Mouse (Mus musculus) ES-Bruce4 (cell line): Measurements from ENCODE around the gene Spata21.

Source experiments
- CTCF ChIP-seq: IDR thresholded peaks from one replicate; pipeline ENCODE4 v1.8.1; 2011; ENCODE audit warnings: low read depth, low read length
- POLR2A ChIP-seq: IDR thresholded peaks from one replicate; pipeline ENCODE4 v1.8.1; 2011; ENCODE audit warnings: low read length; ENCODE audit not compliant: insufficient read depth

DNA sequence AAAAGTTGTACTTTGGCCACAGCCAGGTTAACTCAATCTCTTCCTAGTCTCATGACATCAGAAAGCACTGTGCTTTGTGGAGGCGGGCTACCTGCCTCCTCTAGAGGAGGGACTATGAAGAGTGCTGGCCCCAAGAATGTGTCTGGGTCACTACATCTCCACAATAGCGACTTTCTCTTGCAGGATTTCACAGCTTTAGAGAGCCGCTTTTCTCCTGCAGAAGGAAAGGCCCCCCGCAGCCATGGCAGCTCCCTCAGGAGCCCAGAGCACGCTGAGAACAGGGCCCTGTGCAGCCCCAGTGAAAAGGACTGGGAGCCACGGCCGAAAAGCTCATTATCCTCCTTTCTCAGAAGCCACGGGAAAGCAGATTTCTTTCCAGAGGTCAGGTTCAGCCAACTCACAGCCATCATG is 45.9 kb downstream of the Spata21 start:
- TF ChIP-seq POLR2A (no peak), CTCF (no peak)
